Mouse (Mus musculus): ENCODE measurements around the gene Thra. TPM values are rescaled to one million over a fixed set of nuclear protein-coding genes. Genes with fewer than 3 reads are reported as not detected.

Gene Thra
- polyA plus RNA-seq, 1 experiment, result 28.1 TPM

DNA sequence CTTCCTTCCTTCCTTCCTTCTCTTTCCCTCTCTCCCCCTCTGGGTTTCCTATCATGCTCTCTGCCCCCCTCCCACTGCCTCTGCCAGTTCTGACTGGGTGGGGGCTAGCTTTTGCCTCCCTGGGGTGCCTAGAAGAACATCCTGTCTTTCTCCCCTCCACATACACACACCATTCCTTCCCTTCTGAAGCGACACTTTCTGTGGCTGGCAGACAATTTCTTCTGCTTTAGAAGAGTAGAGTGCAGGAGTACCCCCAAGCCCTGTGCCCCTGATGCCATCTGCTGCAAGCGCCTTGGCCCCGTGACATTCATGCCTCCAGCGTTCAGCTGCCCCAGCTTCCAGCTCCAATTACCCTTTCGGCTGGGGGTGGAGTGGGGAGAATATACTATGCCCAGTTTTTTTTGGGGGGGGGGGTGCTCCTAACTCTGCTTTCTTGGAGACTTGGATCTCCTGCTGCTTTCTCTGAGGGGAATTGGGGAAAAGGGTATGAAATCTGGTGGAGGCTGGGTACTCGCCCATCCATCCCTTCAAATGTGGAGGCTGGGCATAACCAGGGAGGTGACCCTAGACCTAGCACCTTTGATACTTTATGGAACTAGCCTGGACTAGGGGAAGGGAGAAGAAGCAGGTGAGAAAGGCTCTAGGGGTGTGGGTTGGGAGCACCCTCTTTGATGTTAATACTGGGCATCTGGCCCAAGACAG, 7.5 kb downstream of the Thra start:
- Histone ChIP-seq H3ac (ENCODE audit: control insufficient read depth, insufficient read length, low read depth) (peak overlapping the region; percentile 29), H3K79me2 (ENCODE audit: control insufficient read depth, insufficient read depth) (peaks cover 31% of the 10 kb centered on the region), H3K36me3 (ENCODE audit: control insufficient read depth, insufficient read depth) (no peaks in the 10 kb centered on the region), H3K79me3 (ENCODE audit: low read depth) (peaks cover 4% of the 10 kb centered on the region), H3K27me3 (ENCODE audit: control insufficient read depth, insufficient read depth, insufficient read length) (no peaks in the 10 kb centered on the region), H3K4me3 (ENCODE audit: insufficient read depth, poor library complexity, severe bottlenecking) (no peak overlapping the region)
- TF ChIP-seq CTCF (IDR thresholded peaks at IDR 0.05; ENCODE audit: control insufficient read depth, insufficient read depth, insufficient read length) (no peak), CEBPB (IDR thresholded peaks at IDR 0.05; ENCODE audit: low read depth) (no peak), MYOD1 (IDR thresholded peaks at IDR 0.05; ENCODE audit: control insufficient read depth, insufficient read length, low read depth) (no peak), FOSL1 (IDR thresholded peaks at IDR 0.05; ENCODE audit: insufficient read depth, low read length, poor library complexity, severe bottlenecking) (no peak), MYOG (IDR thresholded peaks at IDR 0.05; ENCODE audit: control insufficient read depth, extremely low read depth, insufficient read length) (no peak), USF1 (IDR thresholded peaks at IDR 0.05; ENCODE audit: low read depth) (no peak), MAX (IDR thresholded peaks at IDR 0.05) (no peak)

DNA sequence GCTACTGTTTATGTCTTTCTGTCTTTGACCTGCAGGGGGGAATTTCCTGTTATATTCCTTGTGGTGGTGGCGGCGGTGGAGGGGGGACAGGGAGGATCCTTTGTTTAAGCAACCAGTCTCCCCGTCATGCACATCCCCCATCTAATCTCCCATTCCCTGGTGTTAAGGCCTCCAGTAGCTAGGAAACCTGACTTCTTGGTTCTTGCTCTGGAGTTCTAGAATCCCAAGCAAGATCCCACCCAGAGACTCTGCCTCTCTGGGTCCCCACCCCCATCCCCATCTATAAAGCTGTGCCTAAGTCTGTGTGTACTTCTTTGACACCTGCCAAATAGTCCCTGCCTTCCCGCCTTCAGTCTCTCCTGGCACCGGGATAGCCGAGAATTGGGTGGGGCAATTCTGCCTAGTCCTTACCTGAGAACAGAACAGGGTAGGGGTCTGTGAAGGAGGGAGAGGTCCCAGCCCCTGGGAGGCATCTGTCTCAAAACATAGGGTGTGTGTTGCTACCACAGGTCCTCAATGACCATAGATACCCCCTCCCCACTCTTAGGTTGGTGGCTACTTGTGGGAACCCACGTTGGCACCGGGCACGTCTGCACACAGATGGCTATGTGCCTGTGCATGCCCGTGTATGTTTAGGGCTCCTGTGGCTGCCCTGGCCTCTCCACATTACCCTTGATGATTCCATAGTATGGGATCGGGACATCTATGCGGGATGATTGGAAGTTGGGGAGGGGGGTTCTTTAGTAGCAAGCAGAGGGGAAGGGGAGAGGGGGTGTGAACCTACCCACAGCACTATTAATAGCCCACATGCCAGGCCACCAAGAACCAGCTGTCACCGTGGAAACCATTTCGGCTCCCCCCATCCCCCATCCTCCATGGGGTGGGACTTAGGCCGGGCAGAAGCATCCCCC, 8.3 kb downstream of the Thra start:
- Histone ChIP-seq H3K27me3 (ENCODE audit: control insufficient read depth, insufficient read depth, insufficient read length) (no peaks in the 10 kb centered on the region), H3K4me3 (ENCODE audit: insufficient read depth, poor library complexity, severe bottlenecking) (no peak overlapping the region), H3K79me3 (ENCODE audit: low read depth) (peaks cover 4% of the 10 kb centered on the region), H3K79me2 (ENCODE audit: control insufficient read depth, insufficient read depth) (peaks cover 29% of the 10 kb centered on the region), H3ac (ENCODE audit: control insufficient read depth, insufficient read length, low read depth) (no peak overlapping the region), H3K36me3 (ENCODE audit: control insufficient read depth, insufficient read depth) (no peaks in the 10 kb centered on the region)
- TF ChIP-seq USF1 (IDR thresholded peaks at IDR 0.05; ENCODE audit: low read depth), result no peak
- TF ChIP-seq MYOD1 (IDR thresholded peaks at IDR 0.05; ENCODE audit: control insufficient read depth, insufficient read length, low read depth), result no peak
- TF ChIP-seq MYOG (IDR thresholded peaks at IDR 0.05; ENCODE audit: control insufficient read depth, extremely low read depth, insufficient read length), result no peak
- no peak for TF ChIP-seq CTCF (IDR thresholded peaks at IDR 0.05; ENCODE audit: control insufficient read depth, insufficient read depth, insufficient read length)
- TF ChIP-seq FOSL1 (IDR thresholded peaks at IDR 0.05; ENCODE audit: insufficient read depth, low read length, poor library complexity, severe bottlenecking), result no peak
- no peak for TF ChIP-seq MAX (IDR thresholded peaks at IDR 0.05)
- TF ChIP-seq CEBPB (IDR thresholded peaks at IDR 0.05; ENCODE audit: low read depth), result no peak

DNA sequence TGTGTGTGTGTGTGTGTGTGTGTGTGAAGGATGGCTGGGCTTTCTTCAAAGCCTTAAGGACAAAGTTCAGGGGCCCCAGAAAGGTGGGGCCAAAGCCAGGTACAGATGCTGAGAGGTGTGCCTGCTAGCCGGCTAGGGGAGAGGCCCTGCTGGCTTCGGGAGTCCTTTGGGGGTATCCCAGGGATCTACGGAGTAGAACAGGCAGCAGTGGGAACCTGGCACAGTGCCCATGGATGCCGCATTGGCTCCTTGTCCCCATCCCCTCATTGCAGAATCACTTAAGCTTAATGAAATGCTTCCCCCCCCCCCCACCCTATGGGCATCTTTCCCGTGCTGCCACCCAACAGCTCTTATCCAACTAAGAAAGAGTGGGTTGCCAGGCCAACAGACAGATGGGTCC, 9.3 kb downstream of the Thra start:
- Histone ChIP-seq H3K79me2 (ENCODE audit: control insufficient read depth, insufficient read depth) (peaks cover 27% of the 10 kb centered on the region), H3K79me3 (ENCODE audit: low read depth) (peaks cover 4% of the 10 kb centered on the region), H3K36me3 (ENCODE audit: control insufficient read depth, insufficient read depth) (no peaks in the 10 kb centered on the region), H3K4me3 (ENCODE audit: insufficient read depth, poor library complexity, severe bottlenecking) (no peak overlapping the region), H3ac (ENCODE audit: control insufficient read depth, insufficient read length, low read depth) (no peak overlapping the region), H3K27me3 (ENCODE audit: control insufficient read depth, insufficient read depth, insufficient read length) (no peaks in the 10 kb centered on the region)
- TF ChIP-seq MYOG (IDR thresholded peaks at IDR 0.05; ENCODE audit: control insufficient read depth, extremely low read depth, insufficient read length) (no peak), CTCF (IDR thresholded peaks at IDR 0.05; ENCODE audit: control insufficient read depth, insufficient read depth, insufficient read length) (no peak), CEBPB (IDR thresholded peaks at IDR 0.05; ENCODE audit: low read depth) (no peak), USF1 (IDR thresholded peaks at IDR 0.05; ENCODE audit: low read depth) (no peak)

DNA sequence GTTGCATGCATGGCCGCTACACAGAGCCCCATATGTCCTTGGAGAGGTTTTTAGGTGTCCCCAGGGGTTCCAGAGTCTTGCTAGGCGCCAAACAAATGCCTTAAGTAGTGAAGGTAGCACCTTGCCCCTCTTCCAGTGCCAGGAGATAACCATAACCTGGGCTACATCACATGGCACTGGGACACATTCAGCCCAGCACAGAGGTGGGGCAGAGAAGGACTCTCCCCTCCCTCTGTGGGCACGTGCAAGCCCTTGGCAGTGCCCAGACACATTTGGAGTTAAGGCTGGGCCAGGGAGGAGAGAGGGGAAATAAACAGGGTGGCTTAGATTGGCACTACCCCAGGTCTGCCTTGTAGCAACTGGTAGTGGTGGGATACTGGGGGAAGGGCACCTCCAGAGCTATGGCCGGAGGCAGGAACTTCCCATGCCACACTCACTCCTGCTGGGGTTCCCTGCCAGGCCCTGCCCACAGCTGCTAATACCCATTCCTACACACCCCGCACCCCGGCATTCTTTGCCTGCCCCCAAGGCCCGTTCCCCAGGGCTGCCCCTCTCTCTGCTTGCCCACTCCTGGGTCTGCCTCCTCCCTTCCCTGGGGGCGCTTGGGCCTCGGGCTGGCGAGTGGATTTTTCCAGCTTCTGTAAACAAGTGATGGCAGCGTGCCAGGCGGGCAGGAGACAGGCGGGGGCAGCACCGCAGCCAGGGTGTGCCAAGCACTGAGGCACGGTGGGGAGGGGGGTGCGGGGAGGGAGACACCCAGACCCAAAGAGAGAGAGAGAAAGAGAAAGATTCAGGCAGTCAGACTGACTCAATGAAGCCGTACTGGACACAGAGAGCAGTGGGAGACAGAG, 10.1 kb downstream of the Thra start:
- H3K79me3 ChIP-seq (ENCODE audit: low read depth), result peaks cover 4% of the 10 kb centered on the region
- peak overlapping the region; percentile 21 for H3ac ChIP-seq (ENCODE audit: control insufficient read depth, insufficient read length, low read depth)
- H3K36me3 ChIP-seq (ENCODE audit: control insufficient read depth, insufficient read depth), result no peaks in the 10 kb centered on the region
- H3K4me3 ChIP-seq (ENCODE audit: insufficient read depth, poor library complexity, severe bottlenecking), result peak overlapping the region; percentile 3
- H3K79me2 ChIP-seq (ENCODE audit: control insufficient read depth, insufficient read depth), result peaks cover 24% of the 10 kb centered on the region
- no peak for TF ChIP-seq CTCF (IDR thresholded peaks at IDR 0.05; ENCODE audit: control insufficient read depth, insufficient read depth, insufficient read length)
- TF ChIP-seq FOSL1 (IDR thresholded peaks at IDR 0.05; ENCODE audit: insufficient read depth, low read length, poor library complexity, severe bottlenecking), result no peak
- TF ChIP-seq CEBPB (IDR thresholded peaks at IDR 0.05; ENCODE audit: low read depth), result no peak
- no peak for TF ChIP-seq MYOD1 (IDR thresholded peaks at IDR 0.05; ENCODE audit: control insufficient read depth, insufficient read length, low read depth)
- TF ChIP-seq USF1 (IDR thresholded peaks at IDR 0.05; ENCODE audit: low read depth), result peak; percentile 41
- H3K27me3 ChIP-seq (ENCODE audit: control insufficient read depth, insufficient read depth, insufficient read length), result no peaks in the 10 kb centered on the region

DNA sequence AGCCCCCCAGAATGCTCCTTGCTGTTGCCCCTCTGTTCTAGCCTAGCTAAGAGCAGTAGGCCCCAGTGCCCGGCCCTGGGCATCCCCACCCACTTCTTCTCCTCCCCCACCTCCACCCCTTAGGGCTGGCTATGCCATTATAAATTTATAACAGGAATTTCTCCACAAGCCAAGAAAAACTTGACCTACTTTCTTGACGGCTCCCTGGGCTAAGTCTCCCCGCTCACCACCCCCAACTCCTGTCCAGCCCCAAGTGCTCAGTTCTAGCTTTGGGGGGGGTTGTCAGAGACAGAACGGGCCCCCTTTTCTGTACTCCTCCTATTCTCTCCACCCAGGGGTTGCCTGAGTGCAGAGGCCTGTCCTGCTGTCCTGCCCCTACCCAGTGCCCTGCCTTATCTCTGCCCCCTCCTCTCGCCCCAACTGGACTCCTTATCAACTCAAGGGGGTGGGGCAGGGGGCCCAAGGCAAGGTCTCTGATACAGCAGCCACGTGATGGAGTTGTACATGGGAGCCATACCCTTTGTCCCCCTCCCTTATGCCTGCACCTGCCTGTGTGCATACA, 10.9 kb downstream of the Thra start:
- Histone ChIP-seq H3K79me3 (ENCODE audit: low read depth) (peaks cover 3% of the 10 kb centered on the region), H3K4me3 (ENCODE audit: insufficient read depth, poor library complexity, severe bottlenecking) (no peak overlapping the region), H3K36me3 (ENCODE audit: control insufficient read depth, insufficient read depth) (no peaks in the 10 kb centered on the region), H3K79me2 (ENCODE audit: control insufficient read depth, insufficient read depth) (peaks cover 24% of the 10 kb centered on the region), H3K27me3 (ENCODE audit: control insufficient read depth, insufficient read depth, insufficient read length) (no peaks in the 10 kb centered on the region), H3ac (ENCODE audit: control insufficient read depth, insufficient read length, low read depth) (no peak overlapping the region)
- no peak for TF ChIP-seq FOSL1 (IDR thresholded peaks at IDR 0.05; ENCODE audit: insufficient read depth, low read length, poor library complexity, severe bottlenecking)
- TF ChIP-seq CTCF (IDR thresholded peaks at IDR 0.05; ENCODE audit: control insufficient read depth, insufficient read depth, insufficient read length), result no peak
- no peak for TF ChIP-seq USF1 (IDR thresholded peaks at IDR 0.05; ENCODE audit: low read depth)
- no peak for TF ChIP-seq CEBPB (IDR thresholded peaks at IDR 0.05; ENCODE audit: low read depth)
- TF ChIP-seq MYOD1 (IDR thresholded peaks at IDR 0.05; ENCODE audit: control insufficient read depth, insufficient read length, low read depth), result no peak
- TF ChIP-seq MYOG (IDR thresholded peaks at IDR 0.05; ENCODE audit: control insufficient read depth, extremely low read depth, insufficient read length), result no peak
- TF ChIP-seq MAX (IDR thresholded peaks at IDR 0.05), result no peak
